Mouse (Mus musculus) brain, embryonic 14.5 days (tissue): ENCODE measurements around the gene Ppfibp2.

Source experiments
- CTCF ChIP-seq: fragments of 200-500 bp; IDR thresholded peaks from 2 replicates; pipeline ENCODE4 v1.5.1; 2012; ENCODE audit warnings: inconsistent platforms, mild to moderate bottlenecking, moderate library complexity, borderline replicate concordance; ENCODE audit not compliant: insufficient read depth, insufficient read length; ENCODE audit errors: extremely low read depth
- POLR2A ChIP-seq: fragments of 200-500 bp; IDR thresholded peaks from 2 replicates; pipeline ENCODE4 v1.6.1; 2012; ENCODE audit warnings: mild to moderate bottlenecking, inconsistent platforms, borderline replicate concordance; ENCODE audit not compliant: poor library complexity, insufficient read depth, insufficient read length, severe bottlenecking; ENCODE audit errors: extremely low read depth

GRCm38 (mm10) chr7:107609622-107610255, 14.7 kb downstream of the Ppfibp2 start:
- TF ChIP-seq POLR2A = no peak
- no peak for TF ChIP-seq CTCF
